Mouse (Mus musculus): Measurements from ENCODE around the gene Ano4. TPM values are rescaled to one million over a fixed set of nuclear protein-coding genes. Genes with fewer than 3 reads are reported as not detected.

Ano4 gene
- polyA plus RNA-seq, 1 experiment from 2014 or later: 0.96 TPM

DNA sequence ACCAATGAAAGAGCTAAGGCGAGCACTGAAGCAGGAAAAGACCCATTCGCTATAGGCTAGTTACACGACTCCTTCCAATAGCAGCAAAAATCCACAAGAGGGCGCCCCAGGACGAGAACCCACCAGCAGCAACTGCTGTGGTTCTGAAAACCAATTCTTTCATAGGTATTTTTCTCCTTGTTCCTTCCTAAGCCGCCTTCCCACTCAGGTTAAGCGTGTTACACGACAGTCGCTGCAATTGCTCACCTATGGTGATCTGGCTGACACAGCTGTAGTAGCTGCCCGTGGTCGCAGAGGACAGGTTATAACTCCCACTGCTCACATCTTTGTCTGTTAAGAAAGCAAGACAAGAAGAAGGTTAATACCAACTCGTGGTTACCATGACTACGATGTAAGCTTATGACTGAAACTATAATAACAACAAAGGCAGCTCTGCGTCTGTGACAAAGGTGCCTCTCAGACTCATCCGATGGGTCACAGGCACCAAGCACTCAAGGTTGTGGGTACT, 17.5 kb downstream of the Ano4 start:
- Histone ChIP-seq H3K4me2 (ENCODE audit: low read depth, severe bottlenecking) (no peak overlapping the region), H3K27ac (replicated peaks; ENCODE audit: low read depth, low read length) (no peak overlapping the region), H3K4me1 (ENCODE audit: control insufficient read depth, insufficient read depth, low read length) (no peaks in the 10 kb centered on the region), H3K9ac (ENCODE audit: low read length) (no peak overlapping the region), H3K4me3 (ENCODE audit: low read depth, low read length) (no peak overlapping the region), H3K36me3 (ENCODE audit: control insufficient read depth, insufficient read depth, low read length) (no peaks in the 10 kb centered on the region), H3K9me3 (ENCODE audit: control insufficient read depth, low read length) (no peaks in the 10 kb centered on the region), H3K27me3 (ENCODE audit: control insufficient read depth, insufficient read depth, low read length) (no peaks in the 10 kb centered on the region)
- DNase-seq (ENCODE audit: low spot score) (peak; percentile 83), ATAC-seq (ENCODE audit: insufficient number of reproducible peaks, low FRiP score, low TSS enrichment, low read depth) (no peak)
- WGBS: 37% methylated on average over 15 of the region's 15 CpGs

DNA sequence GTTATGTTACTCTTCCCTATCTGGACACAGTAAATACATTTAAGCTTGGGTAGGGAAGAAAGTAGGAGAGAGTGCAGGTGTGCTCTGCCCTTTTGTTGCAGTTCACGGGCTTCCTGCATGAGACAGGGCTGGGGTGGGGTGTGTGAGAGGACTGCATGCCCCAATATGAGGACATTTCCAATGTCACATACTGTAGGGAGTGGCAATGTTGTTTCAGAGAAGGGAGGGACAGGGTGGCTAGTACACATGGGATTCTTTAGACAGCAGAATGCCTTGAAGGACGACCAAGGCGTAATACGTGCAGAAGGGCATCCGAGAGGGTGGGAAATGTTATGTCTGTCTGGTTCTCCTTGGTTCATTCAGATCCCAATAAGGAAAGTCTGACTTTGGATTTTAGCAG, 18.2 kb downstream of the Ano4 start:
- Histone ChIP-seq H3K27ac (replicated peaks; ENCODE audit: low read depth, low read length) (no peak overlapping the region), H3K4me2 (ENCODE audit: low read depth, severe bottlenecking) (no peak overlapping the region), H3K9ac (ENCODE audit: low read length) (no peak overlapping the region), H3K4me3 (ENCODE audit: low read depth, low read length) (no peak overlapping the region), H3K27me3 (ENCODE audit: control insufficient read depth, insufficient read depth, low read length) (no peaks in the 10 kb centered on the region), H3K4me1 (ENCODE audit: control insufficient read depth, insufficient read depth, low read length) (no peaks in the 10 kb centered on the region), H3K36me3 (ENCODE audit: control insufficient read depth, insufficient read depth, low read length) (no peaks in the 10 kb centered on the region), H3K9me3 (ENCODE audit: control insufficient read depth, low read length) (no peaks in the 10 kb centered on the region)
- 94% methylated on average over 5 of the region's 5 CpGs for WGBS
- no peak for DNase-seq (ENCODE audit: low spot score)
- no peak for ATAC-seq (ENCODE audit: insufficient number of reproducible peaks, low FRiP score, low TSS enrichment, low read depth)

- Histone ChIP-seq H3K36me3 (ENCODE audit: control insufficient read depth, insufficient read depth, low read length) (no peaks in the 10 kb centered on the region), H3K27me3 (ENCODE audit: control insufficient read depth, insufficient read depth, low read length) (no peaks in the 10 kb centered on the region), H3K9me3 (ENCODE audit: control insufficient read depth, low read length) (no peaks in the 10 kb centered on the region), H3K4me2 (ENCODE audit: low read depth, severe bottlenecking) (no peak overlapping the region), H3K4me3 (ENCODE audit: low read depth, low read length) (no peak overlapping the region), H3K4me1 (ENCODE audit: control insufficient read depth, insufficient read depth, low read length) (no peaks in the 10 kb centered on the region), H3K27ac (replicated peaks; ENCODE audit: low read depth, low read length) (no peak overlapping the region), H3K9ac (ENCODE audit: low read length) (no peak overlapping the region)
- DNase-seq (ENCODE audit: low spot score) (no peak), ATAC-seq (ENCODE audit: insufficient number of reproducible peaks, low FRiP score, low TSS enrichment, low read depth) (no peak)
These were observed 37.0 kb downstream of the Ano4 start for GRCm38 (mm10) chr10:89307566-89307965.

GRCm38 (mm10) chr10:89300346-89300745, 44.2 kb downstream of the Ano4 start:
- Histone ChIP-seq H3K4me2 (ENCODE audit: low read depth, severe bottlenecking) (no peak overlapping the region), H3K9me3 (ENCODE audit: control insufficient read depth, low read length) (no peaks in the 10 kb centered on the region), H3K9ac (ENCODE audit: low read length) (no peak overlapping the region), H3K4me3 (ENCODE audit: low read depth, low read length) (no peak overlapping the region), H3K4me1 (ENCODE audit: control insufficient read depth, insufficient read depth, low read length) (no peaks in the 10 kb centered on the region), H3K27me3 (ENCODE audit: control insufficient read depth, insufficient read depth, low read length) (no peaks in the 10 kb centered on the region), H3K27ac (replicated peaks; ENCODE audit: low read depth, low read length) (no peak overlapping the region), H3K36me3 (ENCODE audit: control insufficient read depth, insufficient read depth, low read length) (no peaks in the 10 kb centered on the region)
- WGBS: 73% methylated on average over 2 of the region's 2 CpGs
- ATAC-seq (ENCODE audit: insufficient number of reproducible peaks, low FRiP score, low TSS enrichment, low read depth) (no peak), DNase-seq (ENCODE audit: low spot score) (no peak)

- no peak overlapping the region for H3K27ac ChIP-seq (replicated peaks; ENCODE audit: low read depth, low read length)
- peak; percentile 11 for DNase-seq (ENCODE audit: low spot score)
- 76% methylated on average over 3 of the region's 3 CpGs for WGBS
These were observed 51.8 kb downstream of the Ano4 start for GRCm38 (mm10) chr10:89292784-89293183.

DNA sequence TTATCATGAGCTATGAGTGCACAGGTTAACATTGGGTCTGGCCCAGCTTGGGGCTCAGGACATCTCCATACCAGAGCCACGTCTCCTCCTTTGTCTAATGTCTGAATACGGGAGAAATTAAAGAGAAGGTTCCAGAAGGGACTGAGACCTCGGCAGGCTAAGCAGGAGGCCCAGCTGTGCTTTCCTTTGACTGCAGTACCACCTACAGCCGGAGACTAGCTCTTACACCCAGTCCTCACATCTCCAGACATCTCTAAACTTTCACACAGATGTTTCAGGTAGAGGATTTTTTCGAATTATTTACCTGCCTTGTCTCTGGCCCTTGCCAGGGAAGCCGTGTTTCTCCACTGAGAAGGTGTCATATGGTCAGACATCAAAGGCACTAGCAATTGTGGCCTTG, 53.9 kb downstream of the Ano4 start:
- H3K27ac ChIP-seq (replicated peaks; ENCODE audit: low read depth, low read length): no peak overlapping the region
- no peak overlapping the region for H3K4me2 ChIP-seq (ENCODE audit: low read depth, severe bottlenecking)
- H3K27me3 ChIP-seq (ENCODE audit: control insufficient read depth, insufficient read depth, low read length): no peaks in the 10 kb centered on the region
- no peak overlapping the region for H3K4me3 ChIP-seq (ENCODE audit: low read depth, low read length)
- H3K4me1 ChIP-seq (ENCODE audit: control insufficient read depth, insufficient read depth, low read length): no peaks in the 10 kb centered on the region
- H3K9ac ChIP-seq (ENCODE audit: low read length): no peak overlapping the region
- DNase-seq (ENCODE audit: low spot score) (no peak), ATAC-seq (ENCODE audit: insufficient number of reproducible peaks, low FRiP score, low TSS enrichment, low read depth) (no peak)
- no peaks in the 10 kb centered on the region for H3K36me3 ChIP-seq (ENCODE audit: control insufficient read depth, insufficient read depth, low read length)
- H3K9me3 ChIP-seq (ENCODE audit: control insufficient read depth, low read length): no peaks in the 10 kb centered on the region
- 76% methylated on average over 6 of the region's 6 CpGs for WGBS

More at GRCm38 (mm10) chr10:89292784-89293183, 51.8 kb downstream of the Ano4 start:
- ATAC-seq (ENCODE audit: insufficient number of reproducible peaks, low FRiP score, low TSS enrichment, low read depth): no peak
- Histone ChIP-seq H3K4me1 (ENCODE audit: control insufficient read depth, insufficient read depth, low read length) (no peaks in the 10 kb centered on the region), H3K36me3 (ENCODE audit: control insufficient read depth, insufficient read depth, low read length) (no peaks in the 10 kb centered on the region), H3K27me3 (ENCODE audit: control insufficient read depth, insufficient read depth, low read length) (no peaks in the 10 kb centered on the region), H3K9ac (ENCODE audit: low read length) (no peak overlapping the region), H3K4me3 (ENCODE audit: low read depth, low read length) (no peak overlapping the region), H3K9me3 (ENCODE audit: control insufficient read depth, low read length) (no peaks in the 10 kb centered on the region), H3K4me2 (ENCODE audit: low read depth, severe bottlenecking) (no peak overlapping the region)

DNA sequence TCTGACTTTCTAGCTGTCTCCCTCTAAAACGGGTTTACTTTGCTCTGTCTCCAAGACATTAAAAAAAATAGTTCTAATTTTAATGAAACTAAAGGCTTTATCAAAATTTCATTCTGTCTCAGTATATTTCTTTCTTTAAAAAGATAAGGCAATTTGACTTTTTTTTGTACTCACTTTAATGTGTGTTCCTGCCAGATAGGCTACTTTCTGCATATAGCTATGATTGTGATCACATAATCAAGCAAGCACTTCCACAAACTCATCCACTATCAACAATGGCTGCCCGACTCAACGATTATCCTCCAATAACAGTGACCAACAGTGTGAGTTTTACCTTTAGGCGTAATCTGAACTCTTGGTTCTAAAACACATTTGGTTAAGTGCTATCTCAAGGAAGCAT, 55.3 kb downstream of the Ano4 start:
- H3K4me2 ChIP-seq (ENCODE audit: low read depth, severe bottlenecking): no peak overlapping the region
- no peaks in the 10 kb centered on the region for H3K4me1 ChIP-seq (ENCODE audit: control insufficient read depth, insufficient read depth, low read length)
- H3K27ac ChIP-seq (replicated peaks; ENCODE audit: low read depth, low read length): no peak overlapping the region
- H3K36me3 ChIP-seq (ENCODE audit: control insufficient read depth, insufficient read depth, low read length): no peaks in the 10 kb centered on the region
- ATAC-seq (ENCODE audit: insufficient number of reproducible peaks, low FRiP score, low TSS enrichment, low read depth) (no peak), DNase-seq (ENCODE audit: low spot score) (no peak)
- H3K9ac ChIP-seq (ENCODE audit: low read length): no peak overlapping the region
- H3K9me3 ChIP-seq (ENCODE audit: control insufficient read depth, low read length): no peaks in the 10 kb centered on the region
- H3K27me3 ChIP-seq (ENCODE audit: control insufficient read depth, insufficient read depth, low read length): no peaks in the 10 kb centered on the region
- no peak overlapping the region for H3K4me3 ChIP-seq (ENCODE audit: low read depth, low read length)
- WGBS: 91% methylated on average over 4 of the region's 4 CpGs

- Histone ChIP-seq H3K27ac (replicated peaks; ENCODE audit: low read depth, low read length) (no peak overlapping the region), H3K4me1 (ENCODE audit: control insufficient read depth, insufficient read depth, low read length) (no peaks in the 10 kb centered on the region), H3K9me3 (ENCODE audit: control insufficient read depth, low read length) (no peaks in the 10 kb centered on the region), H3K4me3 (ENCODE audit: low read depth, low read length) (no peak overlapping the region), H3K9ac (ENCODE audit: low read length) (no peak overlapping the region), H3K36me3 (ENCODE audit: control insufficient read depth, insufficient read depth, low read length) (no peaks in the 10 kb centered on the region), H3K4me2 (ENCODE audit: low read depth, severe bottlenecking) (no peak overlapping the region), H3K27me3 (ENCODE audit: control insufficient read depth, insufficient read depth, low read length) (no peaks in the 10 kb centered on the region)
- DNase-seq (ENCODE audit: low spot score): no peak
- no peak for ATAC-seq (ENCODE audit: insufficient number of reproducible peaks, low FRiP score, low TSS enrichment, low read depth)
- 81% methylated on average over 5 of the region's 5 CpGs for WGBS
These were observed 64.2 kb downstream of the Ano4 start for GRCm38 (mm10) chr10:89280402-89280801.

GRCm38 (mm10) chr10:89273001-89273680, 71.4 kb downstream of the Ano4 start:
- H3K27ac ChIP-seq (replicated peaks; ENCODE audit: low read depth, low read length): no peak overlapping the region
- H3K4me2 ChIP-seq (ENCODE audit: low read depth, severe bottlenecking): no peak overlapping the region
- H3K27me3 ChIP-seq (ENCODE audit: control insufficient read depth, insufficient read depth, low read length): no peaks in the 10 kb centered on the region
- ATAC-seq (ENCODE audit: insufficient number of reproducible peaks, low FRiP score, low TSS enrichment, low read depth): no peak
- H3K4me3 ChIP-seq (ENCODE audit: low read depth, low read length): no peak overlapping the region
- H3K9me3 ChIP-seq (ENCODE audit: control insufficient read depth, low read length): no peaks in the 10 kb centered on the region
- no peak for DNase-seq (ENCODE audit: low spot score)
- no peak overlapping the region for H3K9ac ChIP-seq (ENCODE audit: low read length)
- WGBS: 95% methylated on average over 3 of the region's 3 CpGs
- H3K36me3 ChIP-seq (ENCODE audit: control insufficient read depth, insufficient read depth, low read length): no peaks in the 10 kb centered on the region
- H3K4me1 ChIP-seq (ENCODE audit: control insufficient read depth, insufficient read depth, low read length): no peaks in the 10 kb centered on the region
